Mouse (Mus musculus) megakaryocyte, embryonic 14.5 days (primary cell): ENCODE measurements at regions not wholly inside any gene's neighbourhood (a gene's known extent, or its start where the extent isn't known, plus 50 kb on each side); places are given as distances from the start of the nearest gene placed in this dataset.

ENCODE experiments used
- H3K27me3 ChIP-seq: replicated peaks from 2 replicates; pipeline ENCODE3; 2012; ENCODE audit warnings: inconsistent platforms
- H3K36me3 ChIP-seq: replicated peaks from 2 replicates; pipeline ENCODE3; 2012; ENCODE audit warnings: low read length, inconsistent platforms, mixed read lengths
- H3K4me1 ChIP-seq: 2 replicates; pipeline ENCODE4 v1.6.1; 2012; ENCODE audit warnings: inconsistent platforms
- H3K4me3 ChIP-seq: replicated peaks from 2 replicates; pipeline ENCODE3; 2012; ENCODE audit warnings: moderate library complexity, mild to moderate bottlenecking, inconsistent platforms
- H3K9me3 ChIP-seq: 2 replicates; pipeline ENCODE4 v1.6.1; 2012; ENCODE audit warnings: inconsistent platforms
- FLI1 ChIP-seq: IDR thresholded peaks from 2 replicates; pipeline ENCODE4 v1.6.1; 2012; ENCODE audit warnings: low read length, inconsistent platforms, mixed read lengths
- GATA1 ChIP-seq: IDR thresholded peaks from 3 replicates; pipeline ENCODE4 v1.6.1; 2012; ENCODE audit warnings: mixed read lengths, low read length, inconsistent platforms, borderline replicate concordance

GRCm38 (mm10) chr15:59169237-59169797 lies 280.2 kb downstream of the Gm49356 start:
- Histone ChIP-seq H3K4me1 (peaks cover 33% of the 10 kb centered on the region), H3K4me3 (peak overlapping the region; percentile 33), H3K36me3 (no peaks in the 10 kb centered on the region), H3K27me3 (peaks cover 15% of the 10 kb centered on the region), H3K9me3 (peaks cover 16% of the 10 kb centered on the region)
- TF ChIP-seq GATA1: no peak
- no peak for TF ChIP-seq FLI1

GRCm38 (mm10) chr15:59169831-59170230 lies 280.7 kb downstream of the Gm49356 start:
- Histone ChIP-seq H3K4me1 (peaks cover 38% of the 10 kb centered on the region), H3K27me3 (peaks cover 15% of the 10 kb centered on the region), H3K36me3 (no peaks in the 10 kb centered on the region), H3K4me3 (peak overlapping the region; percentile 33), H3K9me3 (peaks cover 16% of the 10 kb centered on the region)
- TF ChIP-seq FLI1 (no peak), GATA1 (no peak)

- TF ChIP-seq FLI1 (no peak), GATA1 (no peak)
- no peaks in the 10 kb centered on the region for H3K36me3 ChIP-seq
- H3K4me1 ChIP-seq: peaks cover 41% of the 10 kb centered on the region
- no peak overlapping the region for H3K4me3 ChIP-seq
- peaks cover 16% of the 10 kb centered on the region for H3K9me3 ChIP-seq
- peaks cover 15% of the 10 kb centered on the region for H3K27me3 ChIP-seq
Observed at GRCm38 (mm10) chr15:59171120-59171519, 282.0 kb downstream of the Gm49356 start.

- H3K27me3 ChIP-seq: peaks cover 20% of the 10 kb centered on the region
- no peaks in the 10 kb centered on the region for H3K36me3 ChIP-seq
- peaks cover 33% of the 10 kb centered on the region for H3K4me1 ChIP-seq
- TF ChIP-seq FLI1: no peak
- no peak for TF ChIP-seq GATA1
- peaks cover 6% of the 10 kb centered on the region; the same call in 1 of the 2 replicates for H3K9me3 ChIP-seq
- H3K4me3 ChIP-seq: no peak overlapping the region
Observed at GRCm38 (mm10) chr15:59173452-59174245, 284.6 kb downstream of the Gm49356 start.

GRCm38 (mm10) chr15:59174246-59174751 lies 285.2 kb downstream of the Gm49356 start:
- Histone ChIP-seq H3K4me1 (peaks cover 29% of the 10 kb centered on the region), H3K4me3 (no peak overlapping the region), H3K36me3 (no peaks in the 10 kb centered on the region), H3K9me3 (peaks cover 6% of the 10 kb centered on the region; the same call in 1 of the 2 replicates), H3K27me3 (peaks cover 17% of the 10 kb centered on the region)
- TF ChIP-seq FLI1 (no peak), GATA1 (no peak)

GRCm38 (mm10) chr15:59174893-59175531 lies 285.9 kb downstream of the Gm49356 start:
- H3K4me3 ChIP-seq: no peak overlapping the region
- no peaks in the 10 kb centered on the region for H3K36me3 ChIP-seq
- H3K27me3 ChIP-seq: peaks cover 16% of the 10 kb centered on the region
- H3K9me3 ChIP-seq: peaks cover 2% of the 10 kb centered on the region; the same call in 1 of the 2 replicates
- TF ChIP-seq GATA1 (no peak), FLI1 (no peak)
- H3K4me1 ChIP-seq: peaks cover 23% of the 10 kb centered on the region

GRCm38 (mm10) chr15:59180076-59180475 lies 291.0 kb downstream of the Gm49356 start:
- Histone ChIP-seq H3K4me1 (peaks cover under 1% of the 10 kb centered on the region; the same call in 1 of the 2 replicates), H3K4me3 (no peak overlapping the region), H3K27me3 (peaks cover 35% of the 10 kb centered on the region), H3K36me3 (no peaks in the 10 kb centered on the region), H3K9me3 (peaks cover 21% of the 10 kb centered on the region)
- TF ChIP-seq FLI1 (no peak), GATA1 (no peak)

GRCm38 (mm10) chr15:59184461-59184860 lies 295.4 kb downstream of the Gm49356 start:
- Histone ChIP-seq H3K4me3 (no peak overlapping the region), H3K36me3 (no peaks in the 10 kb centered on the region), H3K27me3 (peaks cover 57% of the 10 kb centered on the region), H3K4me1 (peaks cover 13% of the 10 kb centered on the region), H3K9me3 (peaks cover 42% of the 10 kb centered on the region)
- TF ChIP-seq GATA1 (no peak), FLI1 (no peak)

GRCm38 (mm10) chr15:59187566-59187965 lies 298.5 kb downstream of the Gm49356 start:
- TF ChIP-seq FLI1 (no peak), GATA1 (no peak)
- Histone ChIP-seq H3K4me3 (no peak overlapping the region), H3K4me1 (peaks cover 16% of the 10 kb centered on the region), H3K36me3 (no peaks in the 10 kb centered on the region), H3K9me3 (peaks cover 34% of the 10 kb centered on the region), H3K27me3 (peaks cover 67% of the 10 kb centered on the region)

- peaks cover 16% of the 10 kb centered on the region for H3K4me1 ChIP-seq
- no peak for TF ChIP-seq GATA1
- no peak for TF ChIP-seq FLI1
- H3K36me3 ChIP-seq: no peaks in the 10 kb centered on the region
- no peak overlapping the region for H3K4me3 ChIP-seq
- peaks cover 61% of the 10 kb centered on the region for H3K27me3 ChIP-seq
- peaks cover 29% of the 10 kb centered on the region for H3K9me3 ChIP-seq
Observed at GRCm38 (mm10) chr15:59188371-59188770, 299.3 kb downstream of the Gm49356 start.
